Mouse (Mus musculus) CD8-positive naive resting alpha-beta T cell, adult 2 months (primary cell): ENCODE results near the gene Atg2a.

ENCODE experiments used
- DNase-seq, 2 experiments: peaks; one replicate each; pipeline ENCODE4 v3.0.0; 2022; ENCODE audit warnings: low read depth in 2 of 2, low spot score in 2 of 2

Atg2a gene

DNA sequence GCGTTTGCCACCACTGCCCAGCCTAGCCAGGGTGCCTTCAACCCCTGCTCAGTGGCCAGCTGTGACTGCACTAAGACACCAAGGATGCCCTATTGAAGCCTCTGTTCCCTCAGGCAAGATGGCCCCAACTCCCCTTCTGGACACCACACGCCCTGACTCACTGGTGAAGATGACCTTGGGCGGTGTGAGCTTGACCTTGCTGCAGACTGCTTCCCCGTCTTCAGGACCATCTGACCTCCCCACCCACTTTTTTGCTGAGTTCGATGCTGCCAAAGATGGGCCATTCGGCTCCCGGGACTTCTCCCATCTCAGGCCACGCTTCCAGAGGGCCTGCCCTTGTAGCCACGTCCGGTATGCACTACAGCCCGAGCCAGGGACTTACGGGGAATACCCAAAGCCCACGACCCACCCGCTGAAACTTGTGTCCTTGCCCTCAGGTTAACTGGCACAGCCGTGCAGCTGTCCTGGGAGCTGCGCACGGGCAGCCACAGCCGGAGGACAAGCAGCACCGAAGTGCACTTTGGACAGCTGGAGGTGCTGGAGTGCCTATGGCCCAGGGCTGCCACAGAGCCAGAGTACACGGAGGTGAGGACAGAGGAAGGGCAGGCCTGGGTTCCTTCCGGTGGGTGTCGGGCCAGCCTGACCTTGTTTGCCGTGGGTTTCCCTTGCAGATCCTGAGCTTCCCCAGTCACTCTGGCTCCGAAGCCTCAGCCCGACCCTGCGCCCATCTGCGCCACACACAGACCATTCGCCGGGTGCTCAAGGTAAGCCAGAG is 6.2 kb downstream of the Atg2a start:
- DNase-seq = no peak

DNA sequence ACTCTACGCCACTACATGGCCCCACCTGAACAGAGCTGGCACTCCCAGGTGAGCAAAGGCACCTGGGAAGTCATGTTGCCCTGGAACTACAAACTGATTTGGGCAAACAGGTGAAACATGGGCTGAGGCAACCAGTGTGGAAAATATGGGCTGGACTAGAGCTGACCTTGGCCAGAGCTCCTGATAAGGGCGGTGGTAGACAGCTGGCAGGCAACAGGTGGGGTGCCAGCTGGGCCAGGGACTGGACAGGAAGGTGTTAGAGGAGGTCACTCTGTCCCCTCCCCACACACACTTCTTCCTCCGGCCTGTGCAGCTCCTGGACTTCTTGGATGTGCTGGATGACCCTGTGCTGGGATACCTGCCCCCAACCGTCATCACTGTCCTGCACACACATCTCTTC is 11.6 kb downstream of the Atg2a start:
- DNase-seq = no peak

DNA sequence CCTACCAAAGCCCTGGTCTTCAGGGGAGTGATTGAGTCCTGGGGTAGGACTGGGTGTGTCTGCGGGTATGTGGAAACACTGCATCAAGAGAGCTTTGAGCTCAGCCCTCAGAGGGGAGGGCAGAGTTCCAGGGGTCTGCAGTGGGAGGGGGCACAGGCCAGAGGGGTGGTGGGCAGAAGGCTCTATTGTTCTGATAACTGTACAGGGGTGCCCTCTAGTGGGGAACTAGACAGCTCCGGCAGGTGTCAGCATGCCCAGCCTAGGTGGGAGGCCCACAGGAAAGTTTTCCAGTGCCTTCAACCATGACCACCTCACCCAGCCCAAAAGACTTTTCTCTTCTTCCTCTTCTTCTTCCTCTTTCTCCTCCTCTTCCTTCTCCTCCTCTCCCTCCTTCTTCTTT is 19.0 kb downstream of the Atg2a start:
- DNase-seq = no peak

DNA sequence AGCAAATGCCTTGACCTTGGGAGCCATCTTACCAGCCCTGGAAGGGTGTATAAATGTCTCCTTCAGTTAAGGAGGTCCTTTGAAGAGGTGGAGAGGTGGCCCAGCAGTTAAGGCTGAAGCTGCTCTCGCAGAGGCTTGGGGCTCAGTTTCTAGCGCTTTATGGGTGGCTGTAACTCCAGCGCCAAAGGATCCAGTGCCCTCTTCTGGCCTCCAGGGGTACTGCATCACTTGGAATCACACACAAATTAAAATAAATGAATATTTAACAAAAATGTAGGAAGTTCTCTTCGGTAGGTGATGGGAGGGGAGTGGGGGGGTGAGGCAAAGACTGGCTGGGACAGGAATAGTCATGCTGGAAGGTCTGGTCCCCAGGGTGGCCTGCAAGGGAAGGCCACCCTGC is 19.5 kb downstream of the Atg2a start:
- DNase-seq = no peak

- DNase-seq = no peak
Measured at GRCm38 (mm10) chr19:6261379-6261778, 19.9 kb downstream of the Atg2a start.

GRCm38 (mm10) chr19:6262222-6262621 is 20.8 kb downstream of the Atg2a start:
- peak; percentile 81 to 83 for DNase-seq

- DNase-seq = no peak
Measured at GRCm38 (mm10) chr19:6262839-6263433, 21.5 kb downstream of the Atg2a start.

DNA sequence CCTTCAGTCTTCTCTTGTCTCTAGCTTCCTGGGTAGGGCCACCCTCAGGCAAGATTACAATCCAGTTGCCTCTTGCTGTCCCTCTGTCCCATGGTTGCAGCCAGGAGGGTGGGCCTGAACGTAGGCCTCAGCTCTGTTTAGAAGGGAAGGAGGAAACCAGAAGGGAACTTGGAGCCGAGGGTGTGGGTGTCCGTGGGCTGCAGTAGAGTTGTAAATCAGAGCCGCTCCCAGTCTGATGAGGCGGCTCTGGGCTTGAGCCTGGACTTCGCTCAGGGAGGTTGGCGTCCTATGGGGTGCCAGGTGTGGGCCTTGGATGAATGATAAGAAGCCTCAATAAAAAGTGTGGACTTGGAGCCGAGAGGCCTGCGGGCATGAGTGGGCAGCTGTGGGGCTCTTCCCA is 22.7 kb downstream of the Atg2a start:
- DNase-seq = no peak

GRCm38 (mm10) chr19:6264945-6265344 is 23.5 kb downstream of the Atg2a start:
- DNase-seq = no peak

GRCm38 (mm10) chr19:6265727-6266182 is 24.3 kb downstream of the Atg2a start:
- no peak for DNase-seq

DNA sequence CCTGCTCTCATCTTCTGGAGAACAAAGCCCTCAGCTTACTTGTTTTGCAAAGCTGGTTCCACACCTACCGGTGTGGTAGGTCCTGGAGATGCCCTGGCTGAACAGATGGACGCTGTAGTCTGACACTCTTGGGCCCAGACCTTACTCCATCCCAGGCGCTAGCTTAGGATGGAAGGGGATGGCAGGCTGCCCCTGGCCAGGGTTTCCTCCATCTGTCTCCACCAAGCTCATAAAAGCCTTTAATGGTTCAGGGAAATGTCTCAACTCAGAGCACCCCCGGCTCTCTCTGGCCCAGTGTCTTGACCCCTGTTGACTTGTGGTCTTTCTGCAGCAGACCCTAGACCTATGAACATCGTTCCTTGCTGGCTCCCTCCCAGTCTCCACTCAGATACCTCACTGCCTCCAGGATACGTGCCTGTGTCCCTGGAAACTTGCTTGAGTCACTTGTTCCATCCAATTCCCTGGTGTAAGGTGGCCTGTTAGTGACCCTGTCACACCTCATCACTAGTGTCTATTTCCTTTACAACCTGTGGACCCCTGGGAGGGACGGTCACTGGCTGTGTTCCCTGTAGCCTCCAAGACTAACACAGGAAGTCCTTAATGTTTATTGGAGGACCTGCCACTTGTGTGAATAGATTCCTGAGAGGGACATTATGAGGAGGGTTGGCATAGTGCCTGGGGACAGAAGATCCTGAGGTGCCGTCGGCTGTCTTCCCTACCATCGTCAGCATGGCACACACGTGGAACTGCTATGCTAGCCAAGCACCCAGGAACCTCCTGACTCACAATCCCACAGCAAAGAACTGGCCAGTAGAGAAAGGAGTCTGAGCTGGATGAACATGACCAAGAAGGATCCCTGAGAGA is 26.1 kb downstream of the Atg2a start:
- no peak for DNase-seq

DNA sequence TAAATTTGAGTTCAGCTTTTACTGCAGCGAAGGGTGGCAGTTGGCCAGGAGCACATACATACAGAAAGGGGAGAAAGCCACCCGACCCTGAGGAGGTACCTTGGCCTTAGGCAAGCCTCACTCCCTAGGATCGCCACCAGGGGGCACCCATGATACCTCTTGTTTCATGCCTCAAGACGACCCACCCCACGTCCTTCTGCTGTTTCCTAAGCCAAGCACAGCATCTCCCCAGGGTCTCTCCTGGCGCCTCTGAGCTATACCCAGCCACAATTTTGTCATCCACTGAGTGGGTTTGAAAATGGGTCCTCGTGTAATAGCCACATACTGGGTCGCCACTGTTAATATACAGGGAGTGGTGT is 26.7 kb downstream of the Atg2a start:
- DNase-seq = peak; percentile 88 to 91

- no peak for DNase-seq
Measured at GRCm38 (mm10) chr19:6268670-6269132, 27.2 kb downstream of the Atg2a start.

GRCm38 (mm10) chr19:6269798-6270475 is 28.5 kb downstream of the Atg2a start:
- no peak for DNase-seq

- DNase-seq = no peak
Measured at GRCm38 (mm10) chr19:6270661-6271060, 29.2 kb downstream of the Atg2a start.

- no peak for DNase-seq
Measured at GRCm38 (mm10) chr19:6271206-6271605, 29.7 kb downstream of the Atg2a start.

GRCm38 (mm10) chr19:6272053-6272452 is 30.6 kb downstream of the Atg2a start:
- DNase-seq = no peak

DNA sequence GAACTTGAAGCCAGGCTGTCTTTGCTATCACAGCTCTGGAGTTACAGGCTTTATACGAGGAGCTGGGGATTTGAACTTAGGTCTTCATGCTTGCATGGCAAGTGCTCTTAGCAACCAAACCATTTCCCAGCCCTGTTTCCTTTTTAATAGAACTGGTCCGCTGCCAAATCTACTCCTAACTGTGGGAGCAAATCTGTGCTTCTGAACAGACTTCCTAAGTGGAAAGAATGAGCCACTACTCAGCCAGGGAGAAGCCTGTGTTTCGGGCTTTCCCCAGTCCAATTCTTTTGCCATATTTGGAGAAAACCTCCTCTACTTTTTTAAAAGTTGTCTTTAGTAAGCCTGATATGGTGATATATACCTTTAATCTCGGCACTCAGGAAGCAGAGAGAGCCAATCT is 31.3 kb downstream of the Atg2a start:
- no peak for DNase-seq

GRCm38 (mm10) chr19:6273592-6273991 is 32.1 kb downstream of the Atg2a start:
- DNase-seq = no peak

- no peak for DNase-seq
Measured at GRCm38 (mm10) chr19:6273998-6274608, 32.6 kb downstream of the Atg2a start.
